Mouse (Mus musculus) CH12.LX (cell line): ENCODE data around the gene Angptl7. TPM values are rescaled to one million over a fixed set of nuclear protein-coding genes. Genes with fewer than 3 reads are reported as not detected.

Source experiments
- DNase-seq: peaks from one replicate; pipeline ENCODE4 v3.0.0-alpha.2; 2013; ENCODE audit errors: extremely low read depth
- H3K27ac ChIP-seq: 2 replicates; pipeline ENCODE4 v1.5.1; 2012; ENCODE audit warnings: low read depth, mild to moderate bottlenecking, control low read depth, moderate library complexity; ENCODE audit not compliant: insufficient read depth
- H3K27me3 ChIP-seq: replicated peaks from 2 replicates; pipeline ENCODE3; 2012; ENCODE audit warnings: inconsistent platforms
- H3K36me3 ChIP-seq, 2 experiments: replicated peaks in 1 of 2; 2 replicates each; pipeline versions ENCODE3 to v1.6.1; 2012; ENCODE audit warnings: inconsistent platforms in 1 of 2, low read length in 1 of 2, mild to moderate bottlenecking in 1 of 2, mixed read lengths in 1 of 2, moderate library complexity in 1 of 2; ENCODE audit not compliant: control insufficient read depth in 1 of 2, insufficient read depth in 1 of 2
- H3K4me1 ChIP-seq, 2 experiments: 2 replicates each; pipeline ENCODE4 v1.6.1; 2012; ENCODE audit warnings: inconsistent platforms in 1 of 2, moderate library complexity in 1 of 2; ENCODE audit not compliant: insufficient read depth in 2 of 2, control insufficient read depth in 1 of 2
- H3K4me2 ChIP-seq: 2 replicates; pipeline ENCODE4 v1.6.1; 2012; ENCODE audit warnings: low read depth, mild to moderate bottlenecking, control low read depth; ENCODE audit not compliant: poor library complexity, insufficient read depth, severe bottlenecking
- H3K4me3 ChIP-seq, 3 experiments: fragments of 150-350 bp in 1 of 3; sonication (generic) in 1 of 3; replicated peaks in 1 of 3; 2 replicates each; pipeline versions ENCODE3 to v1.5.1; 2011 to 2012; ENCODE audit warnings: low read depth in 2 of 3, low read length in 2 of 3, mild to moderate bottlenecking in 2 of 3, moderate library complexity in 2 of 3, control low read depth in 1 of 3, improper control_type of control experiment in 1 of 3, inconsistent platforms in 1 of 3, mixed read lengths in 1 of 3; ENCODE audit not compliant: poor library complexity in 1 of 3
- H3K79me2 ChIP-seq: replicated peaks from 2 replicates; pipeline ENCODE4 v1.6.1; 2012; ENCODE audit warnings: mild to moderate bottlenecking, moderate library complexity; ENCODE audit not compliant: control insufficient read depth, poor library complexity, insufficient read depth, severe bottlenecking; ENCODE audit errors: extremely low read depth
- H3K9ac ChIP-seq: 2 replicates; pipeline ENCODE4 v1.6.1; 2012; ENCODE audit warnings: low read depth, mild to moderate bottlenecking, control low read depth, moderate library complexity; ENCODE audit not compliant: insufficient read depth
- H3K9me3 ChIP-seq: replicated peaks from 2 replicates; pipeline ENCODE3; 2012; ENCODE audit warnings: low read length, inconsistent platforms, mixed read lengths
- CHD2 ChIP-seq: IDR thresholded peaks from 2 replicates; pipeline ENCODE4 v1.6.1; 2011; ENCODE audit warnings: low read length, improper control_type of control experiment
- CTCF ChIP-seq, 2 experiments: IDR thresholded peaks in 1 of 2; conservative IDR thresholded peaks in 1 of 2; 2 replicates each; pipeline ENCODE4 v1.5.1; 2011 to 2012; ENCODE audit warnings: low read depth in 2 of 2, low read length in 2 of 2, improper control_type of control experiment in 1 of 2, inconsistent platforms in 1 of 2, mild to moderate bottlenecking in 1 of 2, moderate library complexity in 1 of 2
- GABPA ChIP-seq: IDR thresholded peaks from 2 replicates; pipeline ENCODE4 v1.6.1; 2012; ENCODE audit warnings: low read depth, low read length, improper control_type of control experiment, inconsistent platforms; ENCODE audit not compliant: insufficient replicate concordance
- JUN ChIP-seq: IDR thresholded peaks from 2 replicates; pipeline ENCODE4 v1.6.1; 2011; ENCODE audit warnings: low read depth, mild to moderate bottlenecking, low read length, improper control_type of control experiment, moderate library complexity; ENCODE audit not compliant: insufficient read depth
- MAX ChIP-seq: IDR thresholded peaks from 2 replicates; pipeline ENCODE4 v1.6.1; 2011; ENCODE audit warnings: low read length, improper control_type of control experiment
- MXI1 ChIP-seq: IDR thresholded peaks from 2 replicates; pipeline ENCODE4 v1.6.1; 2011; ENCODE audit warnings: mild to moderate bottlenecking, low read depth, low read length, improper control_type of control experiment
- MYC ChIP-seq: IDR thresholded peaks from 2 replicates; pipeline ENCODE4 v1.6.1; 2011; ENCODE audit warnings: low read depth, mild to moderate bottlenecking, improper control_type of control experiment, low read length
- NELFE ChIP-seq: IDR thresholded peaks from 2 replicates; pipeline ENCODE4 v1.6.1; 2011; ENCODE audit warnings: low read depth, low read length, improper control_type of control experiment
- NRF1 ChIP-seq: IDR thresholded peaks from 2 replicates; pipeline ENCODE4 v1.6.1; 2014; ENCODE audit warnings: low read depth, mild to moderate bottlenecking, inconsistent platforms, low read length, improper control_type of control experiment, moderate library complexity
- PAX5 ChIP-seq: IDR thresholded peaks from 2 replicates; pipeline ENCODE4 v1.6.1; 2012; ENCODE audit warnings: low read length, inconsistent platforms, mixed read lengths
- POLR2AphosphoS2 ChIP-seq: IDR thresholded peaks from 2 replicates; pipeline ENCODE4 v1.6.1; 2011; ENCODE audit warnings: low read depth, low read length, improper control_type of control experiment
- RAD21 ChIP-seq: IDR thresholded peaks from 2 replicates; pipeline ENCODE4 v1.6.1; 2011; ENCODE audit warnings: low read depth, mild to moderate bottlenecking, low read length, improper control_type of control experiment, moderate library complexity
- RCOR1 ChIP-seq: conservative IDR thresholded peaks from 2 replicates; pipeline ENCODE4 v1.6.1; 2012; ENCODE audit warnings: low read depth, mild to moderate bottlenecking, inconsistent platforms, low read length, improper control_type of control experiment
- SIN3A ChIP-seq: IDR thresholded peaks from 2 replicates; pipeline ENCODE4 v1.6.1; 2012; ENCODE audit warnings: low read length, improper control_type of control experiment, inconsistent platforms
- SMC3 ChIP-seq: IDR thresholded peaks from 2 replicates; pipeline ENCODE4 v1.6.1; 2011; ENCODE audit warnings: low read depth, low read length, improper control_type of control experiment
- TBP ChIP-seq: conservative IDR thresholded peaks from 2 replicates; pipeline ENCODE4 v1.6.1; 2011; ENCODE audit warnings: low read depth, low read length, improper control_type of control experiment
- USF2 ChIP-seq: conservative IDR thresholded peaks from 2 replicates; pipeline ENCODE4 v1.6.1; 2011; ENCODE audit warnings: low read depth, low read length, improper control_type of control experiment
- ZC3H11A ChIP-seq: IDR thresholded peaks from 2 replicates; pipeline ENCODE4 v1.6.1; 2012; ENCODE audit warnings: low read depth, mild to moderate bottlenecking, inconsistent platforms, low read length, improper control_type of control experiment
- ZMIZ1 ChIP-seq: IDR thresholded peaks from 2 replicates; pipeline ENCODE4 v1.6.1; 2012; ENCODE audit warnings: low read depth, mild to moderate bottlenecking, inconsistent platforms, low read length, improper control_type of control experiment
- dilution Hi-C: fragments of 300-500 bp; cut with MboI; formaldehyde crosslinking; loops from 2 replicates; pipeline ENCODE4 v1.14.3; 2020; ENCODE audit warnings: low sequenced_read_pairs; ENCODE audit not compliant: extremely low pct_unique_long_range_greater_than_20kb, extremely low pct_ligation_motif_present
- in situ Hi-C: fragments of 300-500 bp; cut with MboI; formaldehyde crosslinking; loops from 3 replicates; pipeline ENCODE4 v1.14.3; 2019; ENCODE audit warnings: low sequenced_read_pairs, low pct_ligation_motif_present, low pct_unique_long_range_greater_than_20kb, mixed read lengths
- polyA plus RNA-seq: library from polyadenylated mRNA; unstranded; fragments of >175 nt; gene quantifications from 2 replicates; pipeline ENCODE4 v1.2.1, GENCODE M21; 2012; ENCODE audit warnings: low read depth; ENCODE audit not compliant: insufficient read length
- total RNA-seq, 2 experiments: library from RNA; depleted of rRNA; stranded (reverse); fragments of 300-350 nt in 1 of 2; fragments of >200 nt in 1 of 2; gene quantifications; 2 replicates each; pipeline ENCODE4 v1.2.3; 2012 to 2014

Gene Angptl7
- total and polyA plus RNA-seq, 3 experiments, result 0.14 TPM; not detected in 2

DNA sequence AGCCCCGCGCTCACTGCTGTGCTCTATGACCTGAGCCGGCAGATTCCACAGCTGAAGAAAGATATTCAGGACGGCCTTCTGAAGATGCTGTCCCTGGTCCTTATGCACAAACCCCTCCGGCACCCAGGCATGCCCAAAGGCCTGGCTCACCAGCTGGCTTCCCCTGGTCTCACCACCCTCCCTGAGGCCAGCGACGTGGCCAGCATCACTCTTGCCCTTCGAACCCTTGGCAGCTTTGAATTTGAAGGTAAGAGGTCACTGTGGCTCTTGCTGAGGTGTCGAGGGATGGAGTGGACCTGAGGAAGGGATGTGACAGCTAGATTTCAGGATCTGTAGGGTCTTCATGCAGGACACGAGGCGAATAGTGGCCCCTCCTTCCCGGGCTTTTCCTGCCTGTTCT lies 36.0 kb downstream of the Angptl7 start:
- DNase-seq, result no peak
- no peaks in the 10 kb centered on the region for H3K9me3 ChIP-seq
- peaks cover 78 to 91% of the 10 kb centered on the region in 2 experiments for H3K36me3 ChIP-seq

GRCm38 (mm10) chr4:148463208-148463960 lies 36.9 kb downstream of the Angptl7 start:
- in situ Hi-C loops, result no loop called here
- H3K4me3 ChIP-seq, result no peak overlapping the region
- H3K9ac ChIP-seq, result no peak overlapping the region
- peak; percentile 31 for DNase-seq
- dilution Hi-C loops, result no loop called here
- H3K27ac ChIP-seq, result no peak overlapping the region
- H3K79me2 ChIP-seq, result no peaks in the 10 kb centered on the region
- H3K9me3 ChIP-seq, result no peaks in the 10 kb centered on the region
- H3K27me3 ChIP-seq, result no peaks in the 10 kb centered on the region
- TF ChIP-seq NELFE (no peak), CTCF (conservative IDR thresholded peaks at IDR 0.05 in 1 of 2, IDR thresholded peaks at IDR 0.05 in 1 of 2; ENCODE audit: low read depth in 2 of 2, low read length in 2 of 2) (peak in 1 of 2 experiments; percentile 53; a peak in 3 of 4 replicates), SMC3 (peak; percentile 26), NRF1 (no peak), RAD21 (peak; percentile 36), USF2 (no peak)
- peaks cover 79 to 91% of the 10 kb centered on the region in 2 experiments for H3K36me3 ChIP-seq
- no peaks in the 10 kb centered on the region for H3K4me1 ChIP-seq
- no peak overlapping the region for H3K4me2 ChIP-seq

More for the DNA sequence above, 36.0 kb downstream of the Angptl7 start:
- Histone ChIP-seq H3K4me1 (no peaks in the 10 kb centered on the region), H3K9ac (no peak overlapping the region), H3K79me2 (no peaks in the 10 kb centered on the region), H3K27me3 (no peaks in the 10 kb centered on the region), H3K4me2 (no peak overlapping the region), H3K4me3 (no peak overlapping the region), H3K27ac (no peak overlapping the region)
- dilution Hi-C loops (no loop called here), in situ Hi-C loops (no loop called here)
- no peak for TF ChIP-seq MYC
- TF ChIP-seq NRF1, result no peak

GRCm38 (mm10) chr4:148462717-148463116 lies 37.5 kb downstream of the Angptl7 start:
- H3K9me3 ChIP-seq, result no peaks in the 10 kb centered on the region
- no peak overlapping the region for H3K27ac ChIP-seq
- H3K9ac ChIP-seq, result no peak overlapping the region
- dilution Hi-C loops, result no loop called here
- no peak for TF ChIP-seq ZMIZ1
- no peak for TF ChIP-seq GABPA
- TF ChIP-seq POLR2AphosphoS2, result no peak
- TF ChIP-seq SMC3, result no peak
- no peak for TF ChIP-seq TBP
- TF ChIP-seq JUN, result no peak
- no peak for TF ChIP-seq SIN3A
- no peak for TF ChIP-seq MXI1
- no peak for TF ChIP-seq PAX5
- no peak for TF ChIP-seq RCOR1
- TF ChIP-seq CHD2, result no peak
- TF ChIP-seq MAX, result no peak
- TF ChIP-seq ZC3H11A, result no peak
- TF ChIP-seq, all 38 proteins: peak for 0
- Histone ChIP-seq H3K4me3 (no peak overlapping the region), H3K27me3 (no peaks in the 10 kb centered on the region), H3K4me2 (no peak overlapping the region), H3K79me2 (no peaks in the 10 kb centered on the region), H3K4me1 (no peaks in the 10 kb centered on the region), H3K36me3 (peaks cover 76 to 91% of the 10 kb centered on the region in 2 experiments)
- DNase-seq, result no peak
- in situ Hi-C loops, result no loop called here
